8 mouse cellular contexts compared by ENCODE assay signal in genomic region chr2:90667388-90668265, GRCm38 (mm10). TPM values are rescaled to one million over a fixed set of nuclear protein-coding genes. Genes with fewer than 3 reads are reported as not detected.
A peak's percentile ranks its signal among the peaks of the same experiment; 100 is the strongest.
DNase-seq lines count a peak whose midpoint lies in the region; ATAC-seq lines count a peak whose summit lies in the region.

No protein-coding gene starts in this region.

- H3K36me3 ChIP-seq in heart, embryonic 12.5 days = no peaks in the 10 kb centered on the region
- no peaks in the 10 kb centered on the region for H3K36me3 ChIP-seq in heart, embryonic 16.5 days (ENCODE audit: control insufficient read depth, insufficient read depth)

- H3K4me3 ChIP-seq in heart, embryonic 12.5 days = no peak overlapping the region
- peak overlapping the region; percentile 21 for H3K4me3 ChIP-seq in heart, embryonic 16.5 days (ENCODE audit: low read length)

- WGBS in heart, embryonic 12.5 days = 32% methylated on average over 21 of the region's 21 CpGs
- 23% methylated on average over 21 of the region's 21 CpGs for WGBS in heart, embryonic 16.5 days

- H3K9ac ChIP-seq in heart, embryonic 12.5 days = no peak overlapping the region
- no peak overlapping the region for H3K9ac ChIP-seq in heart, embryonic 16.5 days (ENCODE audit: low read length)

- H3K4me1 ChIP-seq in heart, embryonic 12.5 days (replicated peaks) = peaks cover 12% of the 10 kb centered on the region
- H3K4me1 ChIP-seq in heart, embryonic 16.5 days (ENCODE audit: control insufficient read depth, insufficient read depth, low read length) = peaks cover 7% of the 10 kb centered on the region

- H3K9me3 ChIP-seq in heart, embryonic 12.5 days (replicated peaks) = peaks cover 2% of the 10 kb centered on the region; the same call in 1 of the 2 replicates
- peaks cover 2% of the 10 kb centered on the region; the same call in 1 of the 2 replicates for H3K9me3 ChIP-seq in heart, embryonic 16.5 days (replicated peaks; ENCODE audit: control insufficient read depth, low read length)

- no peak; the same call in 1 of the 2 replicates for ATAC-seq in heart, embryonic 12.5 days (ENCODE audit: insufficient number of reproducible peaks, low FRiP score)
- ATAC-seq in heart, embryonic 16.5 days (replicated peaks; ENCODE audit: extremely low read depth, insufficient read depth, low FRiP score) = no peak; the same call in 1 of the 2 replicates

- no peak for DNase-seq in heart, adult 9 months (ENCODE audit: low spot score in 2 of 2)
- peak; percentile 16 for DNase-seq in brain, embryonic 18.5 days (ENCODE audit: low read depth, low spot score)
- peak; percentile 8 to 36 for DNase-seq in kidney, postnatal 4 days
- DNase-seq in naive thymus-derived CD4-positive, alpha-beta T cell, adult 2 months (ENCODE audit: low read depth) = peak; percentile 75
- no peak for DNase-seq in testis, postnatal 10 days (ENCODE audit: low spot score)
- DNase-seq in gastrocnemius, postnatal 10 days = no peak

- H3K27ac ChIP-seq in heart, embryonic 12.5 days (ENCODE audit: poor library complexity, severe bottlenecking) = no peak overlapping the region
- peak overlapping the region; percentile 14; the same call in 1 of the 2 replicates for H3K27ac ChIP-seq in heart, embryonic 16.5 days (ENCODE audit: low read length)

- H3K4me2 ChIP-seq in heart, embryonic 12.5 days = peak overlapping the region; percentile 48
- H3K4me2 ChIP-seq in heart, embryonic 16.5 days (ENCODE audit: low read depth, low read length) = peak overlapping the region; percentile 58

- H3K27me3 ChIP-seq in heart, embryonic 12.5 days (replicated peaks) = no peaks in the 10 kb centered on the region
- H3K27me3 ChIP-seq in heart, embryonic 16.5 days (ENCODE audit: control insufficient read depth, insufficient read depth, low read length) = no peaks in the 10 kb centered on the region

RNA-seq across cellular contexts. Expression of gene Nup160, which starts 9.4 kb away (rescaled TPM):
- polyA plus RNA-seq in heart, embryonic 12.5 days (2016; fragmentation: Nextera tagmentation; extraction: Ambion mirVana) = 34.7 and 34.8 TPM in 2 replicates
- polyA plus RNA-seq in heart, embryonic 16.5 days (2015; fragmentation: Nextera tagmentation; extraction: Ambion mirVana) = 22.3 and 26.3 TPM in 2 replicates
- total RNA-seq in gastrocnemius, postnatal 10 days (2021) = 10 to 100 TPM; 11.7 to 14.9 TPM

Comparison
In these comparisons a context has a peak if more than half of its experiments do, and no peak if none do; other contexts are left out.
1. DNase-seq: peak in brain, embryonic 18.5 days (single experiment), kidney, postnatal 4 days (2 of 2) and naive thymus-derived CD4-positive, alpha-beta T cell, adult 2 months (single experiment); none in heart, adult 9 months (0 of 2), testis, postnatal 10 days (single experiment) and gastrocnemius, postnatal 10 days (single experiment).